Mouse (Mus musculus): ENCODE results near the gene Wdtc1.

Gene Wdtc1

GRCm38 (mm10) chr4:133353367-133354365 lies at the start of gene Wdtc1:
Gene Wdtc1 (minus strand): TSS chr4:133353481.
- in situ Hi-C loops (cut with MboI; ENCODE audit: low pct_unique_long_range_greater_than_20kb in 1 of 2, low sequenced_read_pairs in 2 of 2, unreplicated experiment in 1 of 2): no loop called here

- in situ Hi-C loops (cut with MboI; ENCODE audit: low pct_unique_long_range_greater_than_20kb in 1 of 2, low sequenced_read_pairs in 2 of 2, unreplicated experiment in 1 of 2): no loop called here
Measured at GRCm38 (mm10) chr4:133402011-133402410, 48.7 kb upstream of the Wdtc1 start.

- in situ Hi-C loops (cut with MboI; ENCODE audit: low pct_unique_long_range_greater_than_20kb in 1 of 2, low sequenced_read_pairs in 2 of 2, unreplicated experiment in 1 of 2): no loop called here
Measured at GRCm38 (mm10) chr4:133400098-133400497, 46.8 kb upstream of the Wdtc1 start.

GRCm38 (mm10) chr4:133399509-133399908 lies 46.2 kb upstream of the Wdtc1 start:
- in situ Hi-C loops (cut with MboI; ENCODE audit: low pct_unique_long_range_greater_than_20kb in 1 of 2, low sequenced_read_pairs in 2 of 2, unreplicated experiment in 1 of 2): no loop called here

- in situ Hi-C loops (cut with MboI; ENCODE audit: low pct_unique_long_range_greater_than_20kb in 1 of 2, low sequenced_read_pairs in 2 of 2, unreplicated experiment in 1 of 2): no loop called here
Measured at GRCm38 (mm10) chr4:133398619-133399018, 45.3 kb upstream of the Wdtc1 start.

GRCm38 (mm10) chr4:133397961-133398360 lies 44.7 kb upstream of the Wdtc1 start:
- in situ Hi-C loops (cut with MboI; ENCODE audit: low pct_unique_long_range_greater_than_20kb in 1 of 2, low sequenced_read_pairs in 2 of 2, unreplicated experiment in 1 of 2): no loop called here

- in situ Hi-C loops (cut with MboI; ENCODE audit: low pct_unique_long_range_greater_than_20kb in 1 of 2, low sequenced_read_pairs in 2 of 2, unreplicated experiment in 1 of 2): no loop called here
Measured at GRCm38 (mm10) chr4:133397299-133397698, 44.0 kb upstream of the Wdtc1 start.

- in situ Hi-C loops (cut with MboI; ENCODE audit: low pct_unique_long_range_greater_than_20kb in 1 of 2, low sequenced_read_pairs in 2 of 2, unreplicated experiment in 1 of 2): no loop called here
Measured at GRCm38 (mm10) chr4:133396079-133396478, 42.8 kb upstream of the Wdtc1 start.

GRCm38 (mm10) chr4:133394981-133395573 lies 41.8 kb upstream of the Wdtc1 start:
- in situ Hi-C loops (cut with MboI; ENCODE audit: low pct_unique_long_range_greater_than_20kb in 1 of 2, low sequenced_read_pairs in 2 of 2, unreplicated experiment in 1 of 2): no loop called here

- in situ Hi-C loops (cut with MboI; ENCODE audit: low pct_unique_long_range_greater_than_20kb in 1 of 2, low sequenced_read_pairs in 2 of 2, unreplicated experiment in 1 of 2): no loop called here
Measured at GRCm38 (mm10) chr4:133391185-133392040, 38.1 kb upstream of the Wdtc1 start.

- in situ Hi-C loops (cut with MboI; ENCODE audit: low pct_unique_long_range_greater_than_20kb in 1 of 2, low sequenced_read_pairs in 2 of 2, unreplicated experiment in 1 of 2): no loop called here
Measured at GRCm38 (mm10) chr4:133390585-133390984, 37.3 kb upstream of the Wdtc1 start.

GRCm38 (mm10) chr4:133390042-133390441 lies 36.8 kb upstream of the Wdtc1 start:
- in situ Hi-C loops (cut with MboI; ENCODE audit: low pct_unique_long_range_greater_than_20kb in 1 of 2, low sequenced_read_pairs in 2 of 2, unreplicated experiment in 1 of 2): no loop called here

- in situ Hi-C loops (cut with MboI; ENCODE audit: low pct_unique_long_range_greater_than_20kb in 1 of 2, low sequenced_read_pairs in 2 of 2, unreplicated experiment in 1 of 2): no loop called here
Measured at GRCm38 (mm10) chr4:133388781-133389552, 35.7 kb upstream of the Wdtc1 start.

GRCm38 (mm10) chr4:133387053-133387452 lies 33.8 kb upstream of the Wdtc1 start:
- in situ Hi-C loops (cut with MboI; ENCODE audit: low pct_unique_long_range_greater_than_20kb in 1 of 2, low sequenced_read_pairs in 2 of 2, unreplicated experiment in 1 of 2): no loop called here

GRCm38 (mm10) chr4:133386061-133386797 lies 32.9 kb upstream of the Wdtc1 start:
- in situ Hi-C loops (cut with MboI; ENCODE audit: low pct_unique_long_range_greater_than_20kb in 1 of 2, low sequenced_read_pairs in 2 of 2, unreplicated experiment in 1 of 2): no loop called here

- in situ Hi-C loops (cut with MboI; ENCODE audit: low pct_unique_long_range_greater_than_20kb in 1 of 2, low sequenced_read_pairs in 2 of 2, unreplicated experiment in 1 of 2): no loop called here
Measured at GRCm38 (mm10) chr4:133381141-133381540, 27.9 kb upstream of the Wdtc1 start.

- in situ Hi-C loops (cut with MboI; ENCODE audit: low pct_unique_long_range_greater_than_20kb in 1 of 2, low sequenced_read_pairs in 2 of 2, unreplicated experiment in 1 of 2): no loop called here
Measured at GRCm38 (mm10) chr4:133380532-133380931, 27.3 kb upstream of the Wdtc1 start.
